Mouse (Mus musculus) skeletal muscle tissue, postnatal 0 days (tissue): ENCODE data around the gene Olfr1284. TPM values are rescaled to one million over a fixed set of nuclear protein-coding genes. Genes with fewer than 3 reads are reported as not detected.

Experiments
- polyA plus RNA-seq: library from polyadenylated mRNA; unstranded; fragments of >200 nt; fragmentation: Nextera tagmentation; extraction: Ambion mirVana; gene quantifications from 2 replicates; pipeline ENCODE4 v1.2.1, GENCODE M21; 2015

The Olfr1284 gene
- polyA plus RNA-seq, result not detected in 2 replicates

DNA sequence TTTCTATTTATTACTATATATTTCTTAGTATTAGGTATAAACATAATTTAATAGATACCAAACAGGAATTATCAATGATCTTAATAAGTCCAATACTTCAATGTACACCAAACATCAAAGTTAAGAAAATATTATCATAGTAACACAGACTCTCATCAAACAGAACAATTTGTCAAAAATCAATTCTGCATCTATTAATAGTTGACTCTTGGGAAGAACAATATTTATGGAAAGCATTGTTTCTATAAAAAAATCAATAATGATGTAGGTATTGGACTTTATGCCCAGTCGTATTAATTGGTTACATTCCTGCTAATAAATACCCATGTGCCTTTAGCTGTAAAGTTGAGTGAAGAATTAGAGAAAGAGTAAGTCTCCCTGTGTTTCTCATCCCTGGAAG is at the start of gene Olfr1284:
TSS of gene Olfr1284 (plus strand) at position 301 of the 400 bp plus-strand sequence.

DNA sequence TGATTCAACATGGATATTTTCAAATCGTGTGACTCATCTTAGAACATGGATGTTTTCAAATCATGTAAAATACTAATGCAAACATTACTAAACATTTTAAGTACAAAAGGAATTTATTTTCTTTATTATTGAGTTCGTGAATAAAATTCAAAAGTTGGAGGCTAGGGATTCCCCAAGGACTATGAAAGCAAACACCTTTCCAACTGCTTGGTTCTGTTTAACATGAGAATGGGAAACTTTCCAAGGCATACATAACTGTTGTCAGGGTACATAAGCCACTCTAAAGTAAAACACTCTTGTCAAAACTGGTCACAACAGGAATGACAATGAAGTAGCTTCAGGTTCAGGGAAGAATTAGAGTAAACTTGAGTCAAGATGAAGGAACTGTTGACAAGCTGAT is 49.1 kb upstream of the Olfr1284 start, which contains the start of gene Olfr1281:
TSS of gene Olfr1281 (plus strand) at position 301 of the 400 bp plus-strand sequence.

DNA sequence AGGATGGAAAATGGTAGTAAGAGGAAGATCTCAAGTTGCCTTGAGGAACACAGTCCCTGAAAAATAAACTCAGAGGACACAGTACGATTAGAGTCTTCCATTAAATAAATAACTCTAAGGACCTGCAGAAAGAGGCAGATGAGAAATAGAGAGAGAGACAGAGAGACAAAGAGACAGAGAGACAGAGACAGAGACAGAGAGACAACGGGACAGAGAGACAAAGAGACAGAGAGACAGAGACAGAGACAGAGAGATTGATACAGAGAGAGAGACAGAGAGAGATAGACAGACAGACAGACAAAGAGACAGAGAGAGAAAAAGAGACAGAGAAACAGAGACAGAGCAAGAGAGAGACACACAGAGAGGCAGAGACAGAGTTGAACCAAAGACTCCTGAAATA is 39.3 kb upstream of the Olfr1284 start, which contains the start of gene Olfr1282:
TSS of gene Olfr1282 (minus strand) at position 101 of the 400 bp plus-strand sequence.

GRCm38 (mm10) chr2:111366490-111366889 is 8.8 kb upstream of the Olfr1284 start, which contains the start of gene Olfr1283:
Olfr1283 (plus strand) TSS chr2:111366790.

DNA sequence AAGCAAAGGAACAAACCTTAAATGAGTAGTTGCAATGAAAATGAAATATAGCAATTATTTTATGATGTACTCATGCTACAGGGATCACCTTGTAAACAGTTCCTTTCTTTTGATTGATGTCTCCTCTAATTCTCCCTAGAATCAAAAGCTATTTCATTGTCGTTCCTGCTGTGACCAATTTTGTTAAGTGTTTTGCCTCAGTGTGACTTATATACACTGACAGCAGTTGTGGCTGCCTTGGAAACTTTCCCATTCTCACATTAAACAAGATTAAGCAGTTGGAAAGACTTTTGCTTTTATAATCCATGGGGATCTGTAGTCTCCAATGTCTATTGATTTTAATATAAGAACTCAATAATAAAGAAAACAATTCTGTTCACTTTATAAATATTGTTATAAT is 47.6 kb downstream of the Olfr1284 start, which contains the start of gene Olfr1286:
TSS of gene Olfr1286 (minus strand) at position 185 of the 400 bp plus-strand sequence.

Other genes starting within 250 kb of the Olfr1284 start
- gene Gm15130, start 222.6 kb upstream of the Olfr1284 start, polyA plus RNA-seq, result not detected in 2 replicates
- gene 4930430A15Rik, start 145.9 kb upstream of the Olfr1284 start, polyA plus RNA-seq, result not detected in 2 replicates
- gene Olfr1275, start 140.2 kb upstream of the Olfr1284 start, polyA plus RNA-seq, result not detected in 2 replicates
- gene Olfr1276, start 121.0 kb upstream of the Olfr1284 start, polyA plus RNA-seq, result not detected in 2 replicates
- not detected in 2 replicates for gene Olfr1277, start 101.4 kb upstream of the Olfr1284 start, polyA plus RNA-seq
- gene Olfr1278, start 85.4 kb upstream of the Olfr1284 start, polyA plus RNA-seq, result not detected in 2 replicates
- not detected in 2 replicates for gene Olfr1279, start 74.9 kb upstream of the Olfr1284 start, polyA plus RNA-seq
- gene Olfr1280, start 61.5 kb upstream of the Olfr1284 start, polyA plus RNA-seq, result not detected in 2 replicates
- gene Olfr1281, start 49.0 kb upstream of the Olfr1284 start, polyA plus RNA-seq, result not detected in 2 replicates
- not detected in 2 replicates for gene Olfr1282, start 39.4 kb upstream of the Olfr1284 start, polyA plus RNA-seq
- gene Olfr1283, start 8.7 kb upstream of the Olfr1284 start, polyA plus RNA-seq, result not detected in 2 replicates
- gene Olfr1286, start 47.6 kb downstream of the Olfr1284 start, polyA plus RNA-seq, result not detected in 2 replicates
- not detected in 2 replicates for gene Olfr1287, start 73.6 kb downstream of the Olfr1284 start, polyA plus RNA-seq
- gene Olfr1288, start 98.6 kb downstream of the Olfr1284 start, polyA plus RNA-seq, result not detected in 2 replicates
- gene Olfr1289, start 105.3 kb downstream of the Olfr1284 start, polyA plus RNA-seq, result not detected in 2 replicates
- gene Olfr1290, start 118.3 kb downstream of the Olfr1284 start, polyA plus RNA-seq, result not detected in 2 replicates
- not detected in 2 replicates for gene Olfr1291-ps1, start 121.7 kb downstream of the Olfr1284 start, polyA plus RNA-seq
- not detected in 2 replicates for gene Olfr1293-ps, start 149.7 kb downstream of the Olfr1284 start, polyA plus RNA-seq
- gene Olfr1294, start 164.8 kb downstream of the Olfr1284 start, polyA plus RNA-seq, result not detected in 2 replicates
- not detected in 2 replicates for gene Olfr1295, start 194.2 kb downstream of the Olfr1284 start, polyA plus RNA-seq